Mouse (Mus musculus): ENCODE measurements around the gene Wfikkn1.
A peak's percentile ranks its signal among the peaks of the same experiment; 100 is the strongest.

Gene Wfikkn1

GRCm38 (mm10) chr17:25836397-25837075 is 44.1 kb downstream of the Wfikkn1 start:
- no peak for DNase-seq

DNA sequence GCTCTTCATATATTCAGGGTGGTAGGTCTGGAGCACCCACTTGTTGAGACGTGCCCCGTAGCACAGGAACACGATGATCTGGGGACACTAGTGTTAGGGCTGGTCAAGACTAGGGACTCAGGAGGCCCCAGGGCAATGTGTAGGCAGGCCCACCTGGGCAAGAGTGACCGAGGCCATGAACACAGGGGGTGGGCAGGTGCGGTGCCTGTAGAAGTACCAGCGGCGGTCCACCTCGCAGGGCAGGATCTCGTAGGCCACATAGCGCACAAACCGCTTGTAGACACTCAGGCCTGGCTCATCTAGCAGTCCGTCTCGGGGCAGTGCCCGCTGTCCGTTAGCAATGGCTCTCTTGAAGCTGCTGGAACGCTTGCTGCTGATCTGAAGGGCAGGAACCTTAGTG is 44.8 kb downstream of the Wfikkn1 start:
- DNase-seq = no peak

DNA sequence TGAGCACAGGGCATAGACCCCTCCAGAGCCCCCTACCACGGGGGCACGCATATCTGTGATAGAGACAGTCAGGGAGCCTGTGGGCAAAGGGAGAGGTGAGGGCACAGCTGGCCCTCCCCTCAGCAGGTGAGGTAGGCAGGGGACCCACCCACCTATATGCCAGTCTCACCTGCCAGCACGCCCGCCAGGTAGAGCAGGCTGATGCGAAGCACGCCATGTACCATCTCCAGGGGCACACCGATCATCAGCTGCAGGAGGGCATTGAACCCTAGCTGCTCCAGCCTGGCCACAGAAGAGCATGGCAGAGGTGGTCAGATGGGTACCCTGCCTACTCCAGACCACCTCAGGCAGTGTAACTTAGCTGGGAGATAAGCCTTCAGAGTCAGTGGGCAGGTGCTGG is 45.4 kb downstream of the Wfikkn1 start:
- DNase-seq = no peak

DNA sequence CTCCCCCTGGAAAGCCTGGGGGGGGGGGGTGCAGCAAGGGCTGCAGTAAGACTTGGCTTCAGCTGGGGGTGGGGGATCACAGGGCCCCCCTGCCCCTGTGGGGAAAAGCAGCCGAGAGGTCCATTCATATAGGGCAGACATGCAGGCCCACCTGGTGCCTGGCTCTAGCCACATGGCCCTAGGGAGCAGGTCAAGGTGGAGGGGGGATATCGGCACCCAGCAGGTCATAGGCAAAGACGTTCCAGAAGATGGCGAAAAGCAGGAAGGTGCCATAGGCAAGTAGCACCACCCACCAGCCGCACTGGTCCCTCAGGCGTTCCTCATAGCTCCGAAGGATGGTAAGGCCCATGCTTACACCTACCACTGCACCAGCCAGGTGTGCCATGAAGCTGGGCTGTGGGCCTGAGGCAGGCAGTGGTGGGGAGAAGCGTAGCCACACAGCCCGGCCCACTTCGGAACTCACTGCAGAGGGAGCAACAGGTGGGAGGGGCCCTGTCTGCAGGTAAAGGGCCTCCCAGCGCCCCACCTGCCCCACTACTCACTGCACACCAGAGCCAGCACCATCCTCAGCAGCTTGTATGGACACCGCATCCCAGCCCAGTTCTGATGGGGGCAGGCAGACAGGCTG is 45.9 kb downstream of the Wfikkn1 start:
- DNase-seq = no peak

GRCm38 (mm10) chr17:25833961-25834594 is 46.6 kb downstream of the Wfikkn1 start:
- DNase-seq = no peak

DNA sequence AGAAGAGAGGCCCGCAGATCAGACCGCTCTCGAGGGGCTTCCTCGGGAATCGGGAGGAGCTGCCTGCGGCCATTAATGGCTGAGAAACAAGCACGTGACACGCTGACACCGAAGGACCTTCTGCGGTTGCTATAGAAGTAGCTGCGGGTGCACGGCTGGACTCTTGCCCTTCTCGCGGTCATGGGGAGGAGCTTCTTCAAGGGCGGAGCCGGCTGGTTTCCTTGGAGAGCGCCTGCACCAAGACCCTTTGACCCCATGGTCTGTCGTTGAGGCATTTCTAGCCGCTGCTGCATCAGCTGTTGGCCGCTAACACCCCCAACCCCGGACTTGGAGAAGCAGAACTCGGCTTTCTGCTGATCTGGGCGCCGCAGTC is 47.4 kb downstream of the Wfikkn1 start, which contains the start of gene Stub1:
Stub1 (minus strand) TSS at position 114 of the 373 bp plus-strand sequence.
- peak; percentile 64 to 71 for DNase-seq

DNA sequence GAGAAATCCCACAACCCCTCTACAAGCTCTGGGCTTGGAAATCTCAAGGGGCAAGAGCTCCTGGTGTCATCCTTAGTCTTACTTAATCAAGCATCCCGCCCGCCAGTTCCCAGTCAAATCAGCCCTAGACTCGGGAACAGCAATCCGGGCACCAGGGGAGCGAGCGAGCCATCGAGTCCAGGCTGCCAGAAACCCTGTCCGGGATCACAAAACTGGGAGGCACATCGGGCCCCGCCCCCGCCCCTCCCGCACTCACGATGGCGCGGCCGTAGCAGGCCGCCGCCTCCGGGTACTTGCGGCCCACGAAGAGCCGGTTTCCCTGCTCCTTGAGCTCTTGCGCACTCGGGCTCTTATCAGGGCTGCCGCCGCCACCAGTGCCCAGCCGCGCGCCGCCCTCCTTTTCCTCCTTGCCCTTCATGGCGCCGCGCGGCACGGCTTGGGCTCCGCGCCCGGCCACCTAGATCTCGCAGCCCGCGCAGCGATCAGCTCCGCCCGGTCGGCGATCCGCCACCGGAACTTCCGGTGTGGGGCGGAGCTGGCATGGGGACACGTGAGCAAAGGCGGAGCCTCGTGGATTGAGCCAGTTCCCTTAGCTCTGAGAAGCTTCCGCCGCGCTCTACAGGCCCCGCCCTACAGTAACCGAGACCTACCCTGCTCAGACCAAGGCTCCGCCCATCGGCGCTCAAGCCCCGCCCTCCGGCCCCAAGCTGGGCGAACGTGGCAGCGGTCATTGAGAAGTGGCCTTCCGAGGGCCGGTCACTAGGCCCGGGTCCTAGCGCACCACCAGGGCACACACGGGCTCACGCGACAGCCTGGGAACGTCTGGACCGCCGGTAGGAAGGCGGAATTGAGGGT is 48.0 kb downstream of the Wfikkn1 start:
- DNase-seq = peak; percentile 98 to 99

GRCm38 (mm10) chr17:25831451-25832281 is 49.0 kb downstream of the Wfikkn1 start:
- DNase-seq = no peak

- DNase-seq = no peak
Observed at GRCm38 (mm10) chr17:25830806-25831431, 49.7 kb downstream of the Wfikkn1 start.

DNA sequence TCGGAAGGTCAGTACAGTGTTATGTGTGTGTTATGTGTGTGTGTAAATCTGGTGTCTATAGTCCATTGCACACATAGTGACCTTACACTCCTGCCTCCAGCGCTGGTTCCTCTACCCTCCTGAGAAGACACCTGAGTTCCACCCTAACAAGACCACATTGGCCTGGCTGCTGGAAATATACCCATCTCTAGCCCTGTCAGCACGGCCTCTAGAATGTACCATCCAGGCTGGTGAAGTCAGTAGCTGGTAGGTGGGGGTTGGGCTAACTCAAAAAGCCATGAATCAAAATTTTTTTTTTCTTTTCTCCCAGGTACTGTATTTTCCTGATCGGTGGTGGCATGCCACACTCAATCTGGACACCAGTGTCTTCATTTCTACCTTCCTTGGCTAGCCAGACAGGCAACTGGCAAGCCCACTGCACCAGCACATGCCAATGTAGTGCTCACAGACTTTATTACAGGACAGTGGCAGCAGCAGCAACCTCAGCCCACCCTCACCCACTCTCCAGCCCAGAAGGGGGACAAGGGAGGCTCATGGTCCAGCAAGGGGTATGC is 50.4 kb downstream of the Wfikkn1 start:
- no peak for DNase-seq

GRCm38 (mm10) chr17:25829558-25830017 is 51.1 kb downstream of the Wfikkn1 start:
- no peak for DNase-seq

DNA sequence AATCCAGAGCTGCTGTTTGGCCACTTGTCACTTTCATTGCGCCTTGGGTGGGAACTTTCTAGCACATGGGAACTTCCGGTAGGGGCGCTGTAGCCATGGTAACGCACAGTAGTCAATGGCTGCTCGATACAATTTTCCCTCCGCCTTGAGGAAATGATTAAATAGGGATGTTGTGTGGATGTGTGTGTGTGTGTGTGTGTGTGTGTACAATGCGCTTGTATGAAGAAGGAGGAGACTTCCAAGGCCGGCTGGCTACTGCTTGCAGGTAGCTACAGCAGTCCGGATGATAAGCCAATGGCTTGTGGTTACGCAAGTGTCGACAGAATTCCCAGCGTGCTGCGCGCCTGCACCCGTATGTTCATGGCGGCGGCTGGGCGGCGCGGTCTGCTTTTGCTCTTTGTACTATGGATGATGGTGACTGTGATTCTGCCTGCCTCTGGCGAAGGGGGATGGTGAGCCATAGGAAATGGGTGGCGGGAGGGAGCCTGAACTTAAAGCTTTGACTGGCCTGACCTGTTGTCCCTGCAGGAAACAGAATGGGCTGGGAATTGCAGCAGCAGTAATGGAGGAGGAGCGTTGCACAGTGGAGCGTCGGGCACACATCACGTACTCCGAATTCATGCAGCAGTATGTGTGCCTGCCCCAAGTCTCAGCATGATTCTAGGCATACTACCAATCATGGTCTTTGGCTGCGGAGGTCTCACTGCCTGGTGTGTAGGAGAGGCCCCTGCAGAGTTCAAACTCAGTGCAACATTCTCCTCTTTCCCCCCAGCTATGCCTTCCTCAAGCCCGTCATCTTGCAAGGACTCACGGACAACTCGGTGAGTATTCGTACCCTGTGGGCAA is 51.7 kb downstream of the Wfikkn1 start, which contains the start of gene Jmjd8:
Jmjd8 (plus strand) TSS at position 156 of the 846 bp plus-strand sequence.
- DNase-seq = peak; percentile 52 to 69

DNA sequence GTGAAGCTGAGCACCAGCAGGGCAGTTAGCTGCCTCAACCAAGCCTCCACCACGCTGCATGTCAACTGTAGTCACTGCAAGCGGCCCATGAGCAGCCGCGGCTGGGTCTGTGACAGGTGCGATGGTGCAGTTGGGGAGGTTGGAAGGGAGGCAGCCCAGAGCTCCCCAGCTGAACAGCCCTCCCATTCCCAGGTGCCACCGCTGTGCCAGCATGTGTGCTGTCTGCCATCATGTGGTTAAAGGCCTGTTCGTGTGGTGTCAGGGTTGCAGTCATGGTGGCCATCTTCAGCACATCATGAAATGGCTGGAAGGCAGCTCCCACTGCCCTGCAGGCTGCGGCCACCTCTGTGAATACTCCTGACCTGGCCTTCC is 52.4 kb downstream of the Wfikkn1 start:
- DNase-seq = no peak

Data from spleen, adult 18-20 months (tissue).